Mouse (Mus musculus): Measurements from ENCODE around the gene Nhsl1.
A peak's percentile ranks its signal among the peaks of the same experiment; 100 is the strongest.
"Not testable (repeated sequence)": the region's sequence is repeated elsewhere in the genome, so short reads cannot be mapped to it uniquely, and the experiment has no call there.

Nhsl1 gene

GRCm38 (mm10) chr10:18549321-18550216 lies 230.8 kb downstream of the Nhsl1 start:
- peak; percentile 72 for DNase-seq

GRCm38 (mm10) chr10:18559076-18559475 lies 240.3 kb downstream of the Nhsl1 start:
- DNase-seq: not testable (repeated sequence)

- no peak for DNase-seq
These were observed 242.7 kb downstream of the Nhsl1 start for GRCm38 (mm10) chr10:18561445-18561844.

GRCm38 (mm10) chr10:18562940-18563339 lies 244.2 kb downstream of the Nhsl1 start:
- peak; percentile 46 for DNase-seq

GRCm38 (mm10) chr10:18572581-18572980 lies 253.8 kb downstream of the Nhsl1 start:
- no peak for DNase-seq
